Mouse (Mus musculus): Measurements from ENCODE around the gene Gm45837.
"Not testable (repeated sequence)": the region's sequence is repeated elsewhere in the genome, so short reads cannot be mapped to it uniquely, and the experiment has no call there.

Gm45837 gene

DNA sequence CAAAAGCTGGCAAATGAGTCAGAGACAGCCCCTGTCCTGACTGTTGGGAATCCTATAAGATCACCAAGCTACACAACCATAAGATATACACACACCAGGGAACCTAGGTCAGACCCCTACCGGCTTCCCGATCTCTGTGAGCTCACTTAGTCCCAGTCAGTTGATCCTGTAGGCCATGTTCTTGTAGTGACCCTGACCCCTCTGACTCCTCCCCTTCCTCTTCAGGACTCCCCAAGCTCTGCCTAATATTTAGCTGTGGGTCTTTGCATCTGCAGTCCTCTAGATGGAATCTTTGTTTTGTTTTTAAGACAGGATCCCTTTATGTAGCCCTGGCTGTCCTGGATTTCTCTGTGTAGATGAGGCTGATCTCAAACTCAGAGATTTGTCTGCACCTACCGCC, 138.6 kb downstream of the Gm45837 start:
- no peak for DNase-seq (ENCODE audit: low read depth, low spot score)

DNA sequence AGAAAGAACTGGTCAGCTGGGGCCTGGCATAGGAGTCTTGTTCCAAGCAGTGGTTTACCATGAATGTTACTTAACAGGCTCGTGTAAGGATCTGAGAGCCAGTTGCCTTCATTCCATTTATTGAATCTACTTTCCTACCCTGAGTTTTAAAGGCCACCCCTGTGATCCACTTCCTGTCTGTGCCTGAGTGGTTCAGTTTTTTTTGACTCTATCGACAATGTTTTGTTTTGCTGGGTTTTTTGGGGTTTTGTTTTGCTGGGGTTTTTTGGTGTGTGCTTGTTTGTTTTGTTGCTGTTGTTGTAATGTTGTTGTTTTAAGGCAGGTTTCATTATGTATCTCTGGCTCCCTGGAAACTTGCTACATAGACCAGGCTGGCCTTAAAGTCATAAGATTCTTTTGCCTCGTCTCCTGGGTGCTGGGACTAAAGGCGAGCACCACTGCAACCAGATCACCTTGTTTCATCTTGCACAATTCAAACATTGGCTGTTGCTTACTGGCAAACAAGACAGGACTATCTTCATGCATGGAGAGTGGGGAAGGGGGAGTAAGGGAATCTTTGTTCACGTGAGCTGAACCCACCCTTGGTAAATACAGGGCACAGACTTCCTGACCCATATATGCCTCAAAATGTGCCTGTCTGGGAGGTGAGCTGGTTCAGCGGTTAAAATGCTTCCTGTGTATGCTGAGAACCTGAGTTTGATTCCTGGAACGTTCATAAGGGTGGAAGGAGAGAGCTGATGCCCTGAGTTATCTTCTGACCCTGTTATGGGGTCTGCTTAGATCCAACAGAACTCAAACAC, 140.2 kb downstream of the Gm45837 start:
- no peak for DNase-seq (ENCODE audit: low read depth, low spot score)

- no peak for DNase-seq (ENCODE audit: low read depth, low spot score)
These were observed 140.8 kb downstream of the Gm45837 start for GRCm38 (mm10) chr7:101551530-101551929.

DNA sequence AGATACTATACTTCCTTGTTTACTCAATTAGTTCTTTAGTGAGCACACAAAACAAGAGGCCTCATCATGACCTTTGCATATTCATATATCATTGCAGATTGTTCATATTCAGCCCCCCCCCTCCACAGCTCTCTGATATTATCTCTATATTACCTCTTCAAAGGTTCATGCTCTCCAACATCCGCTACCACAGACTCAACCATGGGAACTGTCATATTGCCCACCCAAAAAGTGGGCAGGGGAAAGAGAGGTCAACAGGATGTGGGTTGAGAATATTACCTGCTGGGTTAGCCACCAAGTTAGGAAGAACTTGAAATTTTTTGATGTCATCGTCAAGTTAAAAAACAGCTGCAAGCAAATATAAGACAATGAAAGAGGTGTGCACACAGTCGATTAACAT, 144.8 kb downstream of the Gm45837 start:
- not testable (repeated sequence) for DNase-seq (ENCODE audit: low read depth, low spot score)

- no peak for DNase-seq (ENCODE audit: low read depth, low spot score)
These were observed 146.7 kb downstream of the Gm45837 start for GRCm38 (mm10) chr7:101557391-101557790.

DNA sequence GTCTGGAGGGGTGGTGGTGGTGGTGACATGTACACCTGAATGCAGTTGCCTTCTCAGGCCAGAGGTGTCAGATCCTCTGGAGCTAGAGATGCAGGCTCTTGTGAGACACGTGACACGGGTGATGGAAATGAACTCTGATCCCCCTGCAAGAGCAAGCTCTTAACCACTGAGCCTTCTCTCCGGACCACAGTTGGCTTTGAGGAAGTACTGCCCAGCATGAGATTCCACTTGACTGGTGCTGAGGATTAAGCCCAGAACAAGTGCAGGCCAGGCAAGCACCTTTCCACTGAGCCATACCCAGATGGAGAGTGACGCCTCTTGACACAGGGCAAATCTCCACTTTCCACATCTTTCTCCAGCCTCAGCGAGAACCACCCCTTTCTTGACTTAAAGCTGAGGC, 148.7 kb downstream of the Gm45837 start:
- DNase-seq (ENCODE audit: low read depth, low spot score) = not testable (repeated sequence)
